Mouse (Mus musculus) olfactory bulb, adult 2 months (tissue): ENCODE results near the gene Cecr2.

Experiments
- CTCF ChIP-seq: fragments of 200-500 bp; IDR thresholded peaks from 2 replicates; pipeline ENCODE4 v1.5.1; 2012; ENCODE audit warnings: low read depth, mild to moderate bottlenecking, low read length, moderate library complexity; ENCODE audit not compliant: insufficient read depth
- POLR2A ChIP-seq: fragments of 200-500 bp; IDR thresholded peaks from 2 replicates; pipeline ENCODE4 v1.6.1; 2012; ENCODE audit warnings: mild to moderate bottlenecking, low read depth, low read length, moderate library complexity; ENCODE audit not compliant: insufficient read depth

- TF ChIP-seq POLR2A, result no peak
- no peak for TF ChIP-seq CTCF
These were observed 133.4 kb downstream of the Cecr2 start for GRCm38 (mm10) chr6:120799581-120800041.
